Mouse (Mus musculus) liver (tissue): ENCODE results near the gene Ppp1r14c.
"Not testable (repeated sequence)": the region's sequence is repeated elsewhere in the genome, so short reads cannot be mapped to it uniquely, and the experiment has no call there.

Experiments used
- DNase-seq: peaks from one replicate; pipeline ENCODE4 v3.0.0-alpha.2; 2020; ENCODE audit warnings: mixed read lengths

Ppp1r14c gene

GRCm38 (mm10) chr10:3403416-3404137 lies 37.7 kb downstream of the Ppp1r14c start:
- DNase-seq: no peak

- DNase-seq: no peak
These were observed 38.5 kb downstream of the Ppp1r14c start for GRCm38 (mm10) chr10:3404362-3404761.

GRCm38 (mm10) chr10:3406280-3406679 lies 40.4 kb downstream of the Ppp1r14c start:
- no peak for DNase-seq

GRCm38 (mm10) chr10:3408036-3408661 lies 42.3 kb downstream of the Ppp1r14c start:
- DNase-seq: no peak

- DNase-seq: no peak
These were observed 42.8 kb downstream of the Ppp1r14c start for GRCm38 (mm10) chr10:3408699-3409098.

- no peak for DNase-seq
These were observed 45.4 kb downstream of the Ppp1r14c start for GRCm38 (mm10) chr10:3411222-3411621.

- no peak for DNase-seq
These were observed 45.8 kb downstream of the Ppp1r14c start for GRCm38 (mm10) chr10:3411639-3412038.

- DNase-seq: no peak
These were observed 49.0 kb downstream of the Ppp1r14c start for GRCm38 (mm10) chr10:3414813-3415212.

- DNase-seq: no peak
These were observed 50.7 kb downstream of the Ppp1r14c start for GRCm38 (mm10) chr10:3416565-3416964.

GRCm38 (mm10) chr10:3417408-3417807 lies 51.6 kb downstream of the Ppp1r14c start:
- no peak for DNase-seq

- DNase-seq: no peak
These were observed 58.2 kb downstream of the Ppp1r14c start for GRCm38 (mm10) chr10:3424016-3424415.

- DNase-seq: no peak
These were observed 62.0 kb downstream of the Ppp1r14c start for GRCm38 (mm10) chr10:3427689-3428399.

GRCm38 (mm10) chr10:3434848-3435474 lies 69.1 kb downstream of the Ppp1r14c start:
- DNase-seq: no peak

- no peak for DNase-seq
These were observed 75.0 kb downstream of the Ppp1r14c start for GRCm38 (mm10) chr10:3440722-3441471.

- not testable (repeated sequence) for DNase-seq
These were observed 80.9 kb downstream of the Ppp1r14c start for GRCm38 (mm10) chr10:3446748-3447147.

GRCm38 (mm10) chr10:3448699-3449098 lies 82.8 kb downstream of the Ppp1r14c start:
- no peak for DNase-seq

GRCm38 (mm10) chr10:3451930-3452329 lies 86.1 kb downstream of the Ppp1r14c start:
- DNase-seq: no peak

- no peak for DNase-seq
These were observed 87.1 kb downstream of the Ppp1r14c start for GRCm38 (mm10) chr10:3452822-3453475.

GRCm38 (mm10) chr10:3458686-3459085 lies 92.8 kb downstream of the Ppp1r14c start:
- DNase-seq: no peak

GRCm38 (mm10) chr10:3460841-3461240 lies 95.0 kb downstream of the Ppp1r14c start:
- no peak for DNase-seq

- DNase-seq: no peak
These were observed 100.3 kb downstream of the Ppp1r14c start for GRCm38 (mm10) chr10:3466135-3466626.

GRCm38 (mm10) chr10:3468590-3468989 lies 102.7 kb downstream of the Ppp1r14c start:
- no peak for DNase-seq
